Mouse (Mus musculus): ENCODE data around the gene Tspan9.

Tspan9 gene

GRCm38 (mm10) chr6:128143390-128144020, at the start of gene Tspan9:
TSS of gene Tspan9 (minus strand) at chr6:128143594.
- no peak for DNase-seq (ENCODE audit: extremely low read depth, low read depth, low spot score)

DNA sequence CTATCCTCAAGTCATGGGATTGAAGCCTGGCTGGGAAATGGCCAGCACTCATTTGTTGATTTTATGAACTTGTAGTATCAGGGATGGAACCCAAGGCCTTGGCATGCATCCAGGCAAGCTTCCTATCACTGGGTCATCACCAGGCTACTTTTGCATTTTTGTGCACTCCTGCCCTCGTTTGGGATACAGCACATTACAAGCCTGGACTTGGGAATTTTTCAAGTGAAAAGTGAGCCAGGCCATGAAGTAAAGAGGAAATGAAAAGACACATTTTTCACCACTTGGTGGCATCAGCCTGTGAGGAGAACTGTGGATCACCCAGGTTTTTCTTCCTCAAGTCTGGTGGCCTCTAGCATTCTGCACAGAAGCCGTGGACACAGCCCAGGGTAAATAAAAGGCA, 40.1 kb upstream of the Tspan9 start:
- DNase-seq (ENCODE audit: extremely low read depth, low read depth, low spot score) = no peak

GRCm38 (mm10) chr6:128181176-128181575, 37.8 kb upstream of the Tspan9 start:
- DNase-seq (ENCODE audit: extremely low read depth, low read depth, low spot score) = no peak

- no peak for DNase-seq (ENCODE audit: extremely low read depth, low read depth, low spot score)
These were observed 36.3 kb upstream of the Tspan9 start for GRCm38 (mm10) chr6:128179651-128180050.

DNA sequence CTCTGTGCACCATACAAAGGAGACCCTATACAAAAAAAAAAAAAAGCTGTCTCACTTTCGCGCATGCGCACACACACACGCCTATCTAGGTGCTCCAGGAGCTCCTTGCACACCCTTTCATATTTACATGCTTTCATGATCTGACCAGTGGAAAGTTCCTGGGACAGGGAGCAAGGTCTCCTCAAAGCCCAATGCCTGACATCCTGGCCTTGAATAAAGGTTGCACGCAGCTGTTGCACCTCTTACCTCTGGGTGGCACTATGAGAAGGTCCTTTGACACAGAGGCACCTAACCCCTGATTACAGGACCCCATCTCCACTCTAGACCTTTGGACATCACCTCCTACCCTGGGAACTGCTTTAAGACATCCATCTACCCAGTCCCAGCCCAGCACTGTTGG, 35.9 kb upstream of the Tspan9 start:
- no peak for DNase-seq (ENCODE audit: extremely low read depth, low read depth, low spot score)

GRCm38 (mm10) chr6:128178681-128179080, 35.3 kb upstream of the Tspan9 start:
- DNase-seq (ENCODE audit: extremely low read depth, low read depth, low spot score) = no peak

DNA sequence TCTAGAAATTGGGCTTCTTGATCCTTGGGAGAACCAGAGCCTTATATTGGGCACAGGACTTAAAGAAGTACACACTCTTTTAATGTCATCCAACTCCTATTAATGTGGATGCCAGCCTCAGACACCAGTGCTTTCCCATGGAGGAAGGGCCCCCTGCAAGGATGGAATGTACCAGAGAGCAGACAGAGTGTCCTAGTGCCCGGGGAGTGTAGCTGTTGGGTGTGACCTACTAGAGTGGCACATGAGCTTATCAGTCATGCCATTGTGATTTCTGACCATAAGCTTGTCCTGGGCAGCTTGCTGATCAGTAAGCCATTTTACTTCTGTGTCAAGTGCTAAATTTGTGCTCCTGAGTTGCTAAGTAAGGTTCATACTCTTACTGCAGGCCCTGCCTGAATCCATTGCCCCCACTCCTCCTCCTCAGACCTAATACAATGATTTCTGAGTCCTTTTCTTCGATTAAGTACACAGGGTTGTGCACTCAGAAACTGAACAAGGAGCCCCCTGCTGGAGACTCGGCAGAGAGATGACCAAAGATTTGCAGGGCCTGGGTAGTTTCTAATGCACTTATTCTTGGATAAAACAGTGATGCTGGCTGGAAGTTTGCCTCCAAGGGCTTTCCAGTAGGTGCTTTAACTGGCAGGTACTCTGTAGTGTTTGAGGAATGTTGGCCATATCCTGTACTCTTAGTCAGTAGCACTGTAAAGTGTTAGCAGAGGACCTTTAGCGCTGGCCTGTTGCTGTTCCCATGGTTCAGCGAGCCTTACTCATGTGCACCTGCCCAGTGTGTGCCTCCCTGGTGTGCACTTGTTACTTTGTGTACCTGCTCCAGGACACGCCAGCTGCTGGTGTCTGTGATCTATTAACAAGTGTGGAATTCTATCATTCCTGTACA, 25.6 kb upstream of the Tspan9 start:
- DNase-seq (ENCODE audit: extremely low read depth, low read depth, low spot score) = no peak

DNA sequence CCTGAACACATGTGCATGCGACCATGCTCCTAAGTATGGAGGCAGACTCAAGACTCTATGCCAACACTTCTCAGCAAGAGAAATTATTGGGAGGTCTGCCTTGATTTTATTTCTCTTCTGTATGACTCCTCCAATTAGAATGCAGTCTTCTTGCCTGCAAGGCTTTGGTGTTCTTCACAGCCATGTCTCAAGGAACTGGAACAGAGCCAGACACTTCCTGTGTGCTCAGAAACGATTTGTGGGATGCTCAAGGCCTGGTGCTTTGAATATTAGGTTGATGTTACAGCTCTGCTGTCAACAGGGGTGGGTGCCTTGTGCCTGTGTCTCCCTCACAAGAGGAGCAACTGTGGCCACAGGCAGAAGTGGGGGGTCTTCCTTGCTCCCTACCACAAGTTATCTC, 22.2 kb upstream of the Tspan9 start:
- no peak for DNase-seq (ENCODE audit: extremely low read depth, low read depth, low spot score)

DNA sequence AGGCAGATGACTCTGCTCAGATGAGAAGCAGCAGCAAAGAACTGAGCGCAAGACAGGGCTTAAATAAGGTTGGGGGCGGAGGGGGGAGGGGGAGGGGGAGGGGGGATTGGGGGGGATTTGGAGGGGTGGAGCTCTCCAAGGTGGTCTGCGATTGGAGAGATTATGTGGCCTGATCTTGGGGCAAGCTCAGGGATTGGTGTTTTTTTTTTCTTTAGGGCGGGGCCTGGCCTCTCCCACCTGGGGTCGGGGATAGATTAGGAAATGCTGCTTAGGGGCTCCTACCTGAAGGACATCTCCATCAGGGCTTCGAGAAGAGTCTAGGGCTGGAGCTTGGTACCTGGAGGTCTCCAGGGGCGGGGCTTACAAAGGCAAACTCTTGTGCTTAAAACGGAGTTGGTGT, 21.2 kb upstream of the Tspan9 start:
- no peak for DNase-seq (ENCODE audit: extremely low read depth, low read depth, low spot score)

GRCm38 (mm10) chr6:128159092-128159491, 15.7 kb upstream of the Tspan9 start:
- DNase-seq (ENCODE audit: extremely low read depth, low read depth, low spot score) = no peak

GRCm38 (mm10) chr6:128158031-128158430, 14.6 kb upstream of the Tspan9 start:
- no peak for DNase-seq (ENCODE audit: extremely low read depth, low read depth, low spot score)

- DNase-seq (ENCODE audit: extremely low read depth, low read depth, low spot score) = no peak
These were observed 13.1 kb upstream of the Tspan9 start for GRCm38 (mm10) chr6:128156476-128156875.

- no peak for DNase-seq (ENCODE audit: extremely low read depth, low read depth, low spot score)
These were observed 12.5 kb upstream of the Tspan9 start for GRCm38 (mm10) chr6:128155935-128156334.

DNA sequence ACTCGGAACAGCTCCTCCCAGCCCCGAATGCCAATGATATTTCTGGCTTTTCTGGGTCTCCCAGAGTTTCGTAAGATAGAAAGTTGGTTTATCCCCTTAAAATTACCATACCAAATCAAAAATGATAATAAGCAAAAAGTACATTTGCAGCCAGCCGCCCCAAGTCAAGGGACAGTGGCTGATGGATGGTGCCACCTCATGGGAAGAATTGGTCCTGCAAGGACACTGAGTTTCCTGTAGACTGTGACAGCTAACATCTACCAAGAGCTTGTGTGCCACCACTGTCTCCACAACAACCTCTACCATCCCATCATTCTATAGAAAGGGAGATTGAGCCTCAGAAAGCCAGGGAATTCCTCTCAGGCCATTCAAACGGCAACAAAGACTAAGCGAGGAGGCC, 2.4 kb upstream of the Tspan9 start:
- DNase-seq (ENCODE audit: extremely low read depth, low read depth, low spot score) = no peak

GRCm38 (mm10) chr6:128142369-128143278, 770 bp downstream of the Tspan9 start:
- no peak for DNase-seq (ENCODE audit: extremely low read depth, low read depth, low spot score)

- DNase-seq (ENCODE audit: extremely low read depth, low read depth, low spot score) = no peak
These were observed 2.7 kb downstream of the Tspan9 start for GRCm38 (mm10) chr6:128140724-128141123.

- no peak for DNase-seq (ENCODE audit: extremely low read depth, low read depth, low spot score)
These were observed 5.5 kb downstream of the Tspan9 start for GRCm38 (mm10) chr6:128137855-128138254.

GRCm38 (mm10) chr6:128136654-128137053, 6.7 kb downstream of the Tspan9 start:
- no peak for DNase-seq (ENCODE audit: extremely low read depth, low read depth, low spot score)

DNA sequence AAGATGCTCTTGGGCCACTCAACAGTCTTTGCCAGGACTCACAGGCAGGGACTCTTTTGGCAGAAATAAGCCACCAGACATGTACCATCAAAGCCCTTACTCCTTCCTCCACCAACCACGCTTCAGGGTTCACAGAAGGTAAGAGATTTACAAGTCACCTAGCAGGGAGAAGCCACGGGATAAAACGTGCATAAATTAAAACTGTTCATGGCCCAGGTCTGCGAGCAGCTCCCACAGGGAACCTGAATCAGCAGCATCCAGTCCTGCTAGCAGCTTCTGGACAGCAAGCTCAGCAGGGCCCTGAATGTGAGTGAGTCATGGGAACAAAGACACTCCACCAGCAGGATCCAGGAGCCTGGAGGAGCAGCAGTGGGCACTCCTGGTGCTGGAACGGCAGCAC, 7.9 kb downstream of the Tspan9 start:
- peak; percentile 63 for DNase-seq (ENCODE audit: extremely low read depth, low read depth, low spot score)

DNA sequence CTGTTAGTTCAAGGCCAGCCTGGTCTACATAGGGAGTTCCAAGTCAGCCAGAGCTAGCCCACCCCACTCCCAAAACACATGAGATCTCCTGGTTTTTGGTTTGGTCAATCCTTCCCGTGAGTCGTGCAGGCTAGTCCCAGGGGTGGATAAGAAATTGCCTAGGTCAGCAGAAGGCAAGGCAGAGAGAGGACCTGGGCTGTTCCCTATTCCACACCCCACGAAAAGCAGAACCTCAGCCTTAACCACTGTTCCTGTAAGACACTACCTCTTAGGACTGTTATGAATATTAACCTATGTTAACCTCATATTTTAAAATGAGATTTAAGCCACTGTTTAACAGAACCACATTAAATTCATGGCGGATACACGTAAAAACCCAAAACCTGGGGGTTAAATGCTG, 8.4 kb downstream of the Tspan9 start:
- DNase-seq (ENCODE audit: extremely low read depth, low read depth, low spot score) = no peak

- no peak for DNase-seq (ENCODE audit: extremely low read depth, low read depth, low spot score)
These were observed 9.0 kb downstream of the Tspan9 start for GRCm38 (mm10) chr6:128134196-128134924.

Data from fat pad, adult 2 months (tissue).